Mouse (Mus musculus) ES-E14 (cell line): ENCODE measurements around the gene Tgoln1. TPM values are rescaled to one million over a fixed set of nuclear protein-coding genes. Genes with fewer than 3 reads are reported as not detected.
A peak's percentile ranks its signal among the peaks of the same experiment; 100 is the strongest.

Experiments used
- DNase-seq: peaks from one replicate; pipeline ENCODE4 v3.0.0-alpha.2; 2013; ENCODE audit warnings: low read depth, low spot score
- H3K27ac ChIP-seq: 2 replicates; pipeline ENCODE4 v1.5.1; 2012; ENCODE audit warnings: low read depth, mild to moderate bottlenecking, low read length, moderate library complexity, mixed read lengths; ENCODE audit not compliant: poor library complexity, insufficient read depth, severe bottlenecking
- H3K36me3 ChIP-seq: 2 replicates; pipeline ENCODE4 v1.6.1; 2012; ENCODE audit warnings: mild to moderate bottlenecking, low read length, moderate library complexity, mixed read lengths; ENCODE audit not compliant: control insufficient read depth, poor library complexity, insufficient read depth, severe bottlenecking
- H3K4me1 ChIP-seq, 2 experiments: fragments of 150-350 bp in 1 of 2; sonication (generic) in 1 of 2; 2 replicates each; pipeline ENCODE4 v1.6.1; 2012; ENCODE audit warnings: low read length in 2 of 2, mild to moderate bottlenecking in 1 of 2, mixed read lengths in 1 of 2; ENCODE audit not compliant: control insufficient read depth in 2 of 2, insufficient read depth in 2 of 2, poor library complexity in 1 of 2
- H3K4me3 ChIP-seq, 2 experiments: fragments of 150-350 bp in 1 of 2; sonication (generic) in 1 of 2; 2 replicates each; pipeline ENCODE4 v1.5.1; 2012; ENCODE audit warnings: low read length in 2 of 2, low read depth in 1 of 2, mild to moderate bottlenecking in 1 of 2, mixed read lengths in 1 of 2; ENCODE audit not compliant: insufficient read depth in 1 of 2, poor library complexity in 1 of 2, severe bottlenecking in 1 of 2
- H3K9ac ChIP-seq: 2 replicates; pipeline ENCODE4 v1.6.1; 2012; ENCODE audit warnings: low read depth, mild to moderate bottlenecking, low read length, mixed read lengths; ENCODE audit not compliant: poor library complexity, insufficient read depth, severe bottlenecking
- H3K9me3 ChIP-seq: fragments of 150-350 bp; sonication (generic); 2 replicates; pipeline ENCODE4 v1.6.1; 2012; ENCODE audit warnings: low read depth, mild to moderate bottlenecking, low read length; ENCODE audit not compliant: control insufficient read depth, insufficient read depth
- CHD2 ChIP-seq: IDR thresholded peaks from 2 replicates; pipeline ENCODE4 v1.6.1; 2014; ENCODE audit warnings: mild to moderate bottlenecking, low read depth, low read length, inconsistent platforms
- HCFC1 ChIP-seq: IDR thresholded peaks from 2 replicates; pipeline ENCODE4 v1.6.1; 2012; ENCODE audit warnings: low read length, inconsistent platforms, borderline replicate concordance; ENCODE audit not compliant: insufficient read depth
- MAFK ChIP-seq: IDR thresholded peaks from 2 replicates; pipeline ENCODE4 v1.6.1; 2014; ENCODE audit warnings: mild to moderate bottlenecking, low read depth, low read length, inconsistent platforms; ENCODE audit not compliant: insufficient read depth
- ZC3H11A ChIP-seq: IDR thresholded peaks from 2 replicates; pipeline ENCODE4 v1.6.1; 2012; ENCODE audit warnings: low read depth, mild to moderate bottlenecking, inconsistent platforms, low read length, borderline replicate concordance
- ZNF384 ChIP-seq: IDR thresholded peaks from 2 replicates; pipeline ENCODE4 v1.6.1; 2012; ENCODE audit warnings: low read depth, low read length, inconsistent platforms
- in situ Hi-C, 2 experiments: fragments of 600-800 bp; cut with MboI; formaldehyde crosslinking; loops; one replicate each; pipeline ENCODE4 v1.15.1; 2025; ENCODE audit warnings: low sequenced_read_pairs in 2 of 2, inconsistent platforms in 1 of 2; ENCODE audit not compliant: unreplicated experiment in 2 of 2
- total RNA-seq: library from RNA; depleted of rRNA; stranded (reverse); fragments of 300-350 nt; gene quantifications from 2 replicates; pipeline ENCODE4 v1.2.3, GENCODE M21; 2012

Tgoln1 gene
- total RNA-seq, 1 experiment: 57.7 TPM

- H3K27ac ChIP-seq: no peak overlapping the region
- in situ Hi-C loops: no loop called here
- H3K9me3 ChIP-seq: no peaks in the 10 kb centered on the region
- no peak overlapping the region for H3K9ac ChIP-seq
- no peaks in the 10 kb centered on the region for H3K36me3 ChIP-seq
- DNase-seq: no peak
- H3K4me1 ChIP-seq: 0 out of 4 replicates have a peak, but pooled peaks cover 0 to 2% of the 10 kb centered on the region in 2 experiments
- no peak overlapping the region for H3K4me3 ChIP-seq
- TF ChIP-seq ZNF384: no peak
- TF ChIP-seq ZC3H11A: no peak
- TF ChIP-seq MAFK: no peak
- no peak for TF ChIP-seq CHD2
- no peak for TF ChIP-seq HCFC1
Measured at GRCm38 (mm10) chr6:72620920-72621319, 4.1 kb upstream of the Tgoln1 start.

DNA sequence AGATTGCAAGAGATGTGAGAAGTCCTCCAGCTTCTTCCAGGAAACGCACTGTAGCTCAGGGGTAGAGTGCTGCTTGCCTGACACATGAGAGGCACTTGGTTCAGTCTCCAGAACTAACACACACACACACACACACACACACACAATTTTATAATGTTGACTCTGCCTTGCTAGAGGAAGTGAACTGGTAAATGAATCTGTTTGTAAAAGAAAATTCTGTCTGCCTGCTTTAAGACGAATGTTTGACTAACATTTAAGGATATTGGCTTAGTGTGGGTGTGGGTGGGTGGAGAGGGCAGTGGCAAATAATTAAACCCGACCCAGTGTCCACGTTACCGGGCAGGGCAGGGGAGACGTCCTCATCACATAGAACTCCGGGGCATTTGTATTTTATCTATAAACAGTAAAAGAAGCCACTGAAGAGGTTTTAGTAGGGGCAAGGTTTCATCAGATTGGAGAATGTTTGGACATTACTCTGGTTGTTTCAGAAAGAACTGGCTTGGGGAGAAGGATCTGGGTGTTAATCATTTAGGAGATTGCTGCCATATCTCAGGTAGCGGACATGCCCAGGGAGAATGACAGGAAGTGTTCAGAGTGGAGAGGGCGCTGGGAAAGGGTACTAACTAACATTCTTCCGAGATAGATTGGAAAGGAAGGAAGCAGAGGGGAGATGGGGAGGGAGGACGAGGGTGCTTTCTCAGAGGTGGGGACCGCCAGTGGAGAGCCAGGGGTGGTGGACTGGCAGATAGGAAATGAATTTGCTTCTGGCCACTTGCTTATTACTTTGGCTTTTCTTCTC, 3.1 kb upstream of the Tgoln1 start:
- no peak overlapping the region for H3K9ac ChIP-seq
- no peak for TF ChIP-seq MAFK
- no peak for TF ChIP-seq HCFC1
- no peak for TF ChIP-seq CHD2
- no peak for TF ChIP-seq ZNF384
- in situ Hi-C loops: no loop called here
- no peak overlapping the region for H3K27ac ChIP-seq
- DNase-seq: no peak
- 0 out of 4 replicates have a peak, but pooled peaks cover 0 to 2% of the 10 kb centered on the region in 2 experiments for H3K4me1 ChIP-seq
- H3K4me3 ChIP-seq: no peak overlapping the region
- no peaks in the 10 kb centered on the region for H3K9me3 ChIP-seq
- no peaks in the 10 kb centered on the region for H3K36me3 ChIP-seq

DNA sequence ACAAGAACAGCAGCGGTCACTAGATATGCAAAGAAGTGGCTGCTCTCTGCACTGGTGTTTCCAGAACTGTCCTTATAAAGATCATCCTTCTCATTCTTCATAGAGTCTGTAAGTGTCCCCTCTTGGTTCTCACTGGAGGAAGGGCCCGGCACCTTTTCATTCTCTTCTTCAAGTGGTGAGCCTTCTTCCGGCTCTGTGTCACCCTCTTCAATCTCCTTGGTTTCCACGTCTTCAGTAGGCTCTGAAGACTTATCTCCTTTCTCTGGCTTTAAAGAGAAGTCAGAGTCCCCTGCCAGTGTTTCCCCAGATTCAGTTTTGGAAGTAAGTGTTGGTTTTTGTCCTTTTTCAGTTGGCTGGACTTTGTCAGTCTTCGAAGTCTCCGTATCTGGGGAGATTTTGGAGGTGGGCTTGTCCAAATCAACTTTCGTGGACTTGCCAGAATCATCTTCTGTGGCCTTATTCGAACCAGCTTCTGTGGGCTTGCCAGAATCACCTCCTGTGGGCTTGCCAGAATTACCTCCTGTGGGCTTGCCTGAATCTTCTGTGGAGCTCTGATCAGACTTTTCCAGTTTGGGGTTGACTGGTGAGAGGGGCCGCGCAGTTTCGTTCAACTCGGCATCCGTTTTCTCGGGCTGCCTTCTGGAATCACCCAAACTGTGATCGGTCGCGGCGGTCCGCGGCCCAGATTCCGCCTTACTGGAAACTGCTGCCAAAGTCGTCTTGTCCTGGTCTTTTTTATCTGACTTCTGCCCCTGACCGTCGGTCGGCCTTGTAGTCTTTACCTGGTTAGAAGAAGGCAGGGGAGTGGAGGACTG, 1.0 kb downstream of the Tgoln1 start:
- peak overlapping the region; percentile 95 to 99 for H3K4me3 ChIP-seq
- H3K4me1 ChIP-seq: 0 out of 4 replicates have a peak, but pooled peaks cover 0 to 2% of the 10 kb centered on the region in 2 experiments
- no peak for TF ChIP-seq ZNF384
- no peak for TF ChIP-seq HCFC1
- TF ChIP-seq MAFK: no peak
- TF ChIP-seq CHD2: no peak
- no peak for TF ChIP-seq ZC3H11A
- peak overlapping the region; percentile 92 for H3K9ac ChIP-seq
- peaks cover 3% of the 10 kb centered on the region for H3K36me3 ChIP-seq
- in situ Hi-C loops: no loop called here
- no peak for DNase-seq
- H3K9me3 ChIP-seq: no peaks in the 10 kb centered on the region
- H3K27ac ChIP-seq: no peak overlapping the region

- no peaks in the 10 kb centered on the region for H3K9me3 ChIP-seq
- H3K9ac ChIP-seq: no peak overlapping the region
- no peak overlapping the region for H3K27ac ChIP-seq
- peaks cover 3% of the 10 kb centered on the region for H3K36me3 ChIP-seq
- in situ Hi-C loops: no loop called here
- peak overlapping the region; percentile 95 to 99; a peak in 2 of 4 replicates for H3K4me3 ChIP-seq
- DNase-seq: no peak
- 0 out of 4 replicates have a peak, but pooled peaks cover 0 to 2% of the 10 kb centered on the region in 2 experiments for H3K4me1 ChIP-seq
- no peak for TF ChIP-seq CHD2
- no peak for TF ChIP-seq ZNF384
- no peak for TF ChIP-seq MAFK
- no peak for TF ChIP-seq ZC3H11A
- no peak for TF ChIP-seq HCFC1
Measured at GRCm38 (mm10) chr6:72615151-72615550, 1.6 kb downstream of the Tgoln1 start.
